Mouse (Mus musculus): ENCODE measurements around the gene Etfb. TPM values are rescaled to one million over a fixed set of nuclear protein-coding genes. Genes with fewer than 3 reads are reported as not detected.

Gene Etfb
- polyA plus RNA-seq, 1 experiment from 2014 or later: 348 TPM

DNA sequence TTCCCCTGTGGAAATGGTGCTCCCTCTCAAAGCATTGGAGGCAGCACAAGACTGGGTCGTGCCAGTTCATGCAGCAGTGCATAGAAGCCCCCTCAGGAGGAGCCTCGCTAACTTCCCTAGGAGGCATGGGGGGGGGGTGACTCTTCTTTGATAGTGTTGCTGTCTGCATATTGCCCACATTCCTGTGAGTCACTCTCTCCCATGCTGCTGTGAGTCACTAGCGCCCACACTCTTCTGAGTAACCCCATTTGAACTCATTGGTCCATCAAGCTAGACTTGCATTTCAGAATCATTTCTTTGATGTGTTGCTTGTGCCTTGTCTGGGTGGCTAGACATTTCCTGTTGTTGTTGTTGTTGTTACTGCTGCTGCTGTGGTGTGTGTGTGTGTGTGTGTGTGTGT, 37.3 kb downstream of the Etfb start:
- no peak overlapping the region for H3K27ac ChIP-seq
- H3K4me1 ChIP-seq: peaks cover 22% of the 10 kb centered on the region
- H3K9ac ChIP-seq: no peak overlapping the region
- peaks cover 26% of the 10 kb centered on the region for H3K27me3 ChIP-seq
- H3K9me3 ChIP-seq (replicated peaks): no peaks in the 10 kb centered on the region
- no peak for ATAC-seq (replicated peaks; ENCODE audit: low FRiP score)
- H3K36me3 ChIP-seq: no peaks in the 10 kb centered on the region
- no peak overlapping the region for H3K4me2 ChIP-seq
- 54% methylated on average over 3 of the region's 3 CpGs for WGBS
- no peak overlapping the region for H3K4me3 ChIP-seq (replicated peaks)

DNA sequence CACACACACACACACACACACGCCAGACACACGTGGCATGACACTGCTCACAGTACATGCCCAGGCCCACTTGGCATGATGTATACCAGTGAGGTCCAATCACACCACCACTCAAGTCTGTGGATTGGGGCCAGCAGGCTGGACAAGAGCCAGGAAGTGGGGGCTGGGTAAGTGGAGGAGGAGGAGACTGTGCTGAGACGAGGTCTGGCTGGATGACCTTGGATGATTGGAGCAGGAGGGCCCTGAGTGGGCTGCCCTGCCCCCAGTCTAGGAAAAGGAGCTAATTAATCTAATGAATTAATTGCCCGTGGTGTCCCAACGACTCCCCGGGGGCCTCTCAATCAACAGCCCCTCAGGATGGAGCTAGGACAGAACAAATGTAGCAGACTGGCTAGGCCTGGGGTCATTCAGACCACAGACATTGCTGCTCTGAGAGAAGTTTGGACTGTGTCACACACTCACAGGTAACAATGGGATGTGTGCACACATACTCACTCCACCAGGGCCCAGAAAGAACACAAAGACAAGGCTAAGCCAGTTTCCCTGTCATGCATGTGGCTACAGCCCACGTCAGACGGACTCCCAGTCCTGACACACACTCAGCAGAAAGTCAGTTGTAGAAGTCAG, 38.3 kb downstream of the Etfb start:
- Histone ChIP-seq H3K4me2 (no peak overlapping the region), H3K4me3 (replicated peaks) (no peak overlapping the region), H3K9me3 (replicated peaks) (no peaks in the 10 kb centered on the region), H3K27ac (no peak overlapping the region), H3K9ac (no peak overlapping the region), H3K27me3 (peaks cover 15% of the 10 kb centered on the region), H3K4me1 (peaks cover 14% of the 10 kb centered on the region), H3K36me3 (no peaks in the 10 kb centered on the region)
- ATAC-seq (replicated peaks; ENCODE audit: low FRiP score): peak; percentile 70
- WGBS: 34% methylated on average over 8 of the region's 8 CpGs

DNA sequence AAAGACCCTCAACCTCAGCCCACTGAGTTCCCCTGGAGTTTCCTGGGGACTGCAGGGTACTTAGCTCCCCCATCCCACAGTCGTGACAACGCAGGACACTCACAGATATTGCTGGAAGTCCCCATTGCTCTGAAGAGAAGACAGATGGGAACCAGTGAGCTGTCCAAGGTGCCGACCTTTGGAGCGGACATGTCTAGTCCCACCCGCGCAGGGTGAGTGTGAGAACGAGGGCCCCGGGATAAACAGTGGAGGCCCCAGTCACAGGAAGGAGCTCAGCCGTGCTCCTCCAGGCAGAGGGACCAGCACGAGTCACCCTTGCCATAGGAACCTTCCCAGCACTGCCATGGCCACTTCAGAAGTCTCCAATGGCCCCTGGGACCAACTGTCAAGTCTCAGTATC, 39.4 kb downstream of the Etfb start:
- peaks cover 9% of the 10 kb centered on the region for H3K27me3 ChIP-seq
- ATAC-seq (replicated peaks; ENCODE audit: low FRiP score): peak; percentile 41; the same call in 1 of the 2 replicates

DNA sequence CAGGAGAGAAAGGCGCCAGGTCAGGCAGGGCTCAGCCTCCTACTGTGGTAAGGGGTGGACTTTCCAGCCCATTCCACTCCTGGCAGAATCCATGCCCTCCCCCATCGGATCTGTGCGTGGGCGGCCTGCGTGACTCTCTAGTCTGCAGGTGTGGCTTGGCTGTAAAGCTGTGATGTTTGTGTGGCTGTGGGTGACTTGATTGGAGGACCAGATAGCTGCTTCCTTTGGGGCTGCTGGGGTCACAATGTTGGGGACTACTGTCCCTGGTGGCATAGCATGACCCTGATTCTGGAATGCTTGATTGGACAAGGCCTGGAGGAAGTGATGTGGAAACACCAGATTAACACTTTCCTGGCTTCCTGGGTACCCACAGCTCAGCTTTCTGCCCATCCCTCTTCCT, 44.8 kb downstream of the Etfb start:
- Histone ChIP-seq H3K4me2 (no peak overlapping the region), H3K4me3 (replicated peaks) (no peak overlapping the region), H3K27ac (no peak overlapping the region), H3K4me1 (peaks cover 17% of the 10 kb centered on the region), H3K9ac (no peak overlapping the region), H3K27me3 (peaks cover 31% of the 10 kb centered on the region), H3K36me3 (no peaks in the 10 kb centered on the region), H3K9me3 (replicated peaks) (no peaks in the 10 kb centered on the region)
- 19% methylated on average over 5 of the region's 5 CpGs for WGBS
- no peak for ATAC-seq (replicated peaks; ENCODE audit: low FRiP score)

More for the DNA sequence above, 39.4 kb downstream of the Etfb start:
- Histone ChIP-seq H3K9me3 (replicated peaks) (no peaks in the 10 kb centered on the region), H3K36me3 (no peaks in the 10 kb centered on the region), H3K9ac (no peak overlapping the region), H3K4me3 (replicated peaks) (no peak overlapping the region), H3K27ac (no peak overlapping the region), H3K4me1 (peaks cover 14% of the 10 kb centered on the region), H3K4me2 (no peak overlapping the region)
- WGBS: 1% methylated on average over 10 of the region's 10 CpGs

DNA sequence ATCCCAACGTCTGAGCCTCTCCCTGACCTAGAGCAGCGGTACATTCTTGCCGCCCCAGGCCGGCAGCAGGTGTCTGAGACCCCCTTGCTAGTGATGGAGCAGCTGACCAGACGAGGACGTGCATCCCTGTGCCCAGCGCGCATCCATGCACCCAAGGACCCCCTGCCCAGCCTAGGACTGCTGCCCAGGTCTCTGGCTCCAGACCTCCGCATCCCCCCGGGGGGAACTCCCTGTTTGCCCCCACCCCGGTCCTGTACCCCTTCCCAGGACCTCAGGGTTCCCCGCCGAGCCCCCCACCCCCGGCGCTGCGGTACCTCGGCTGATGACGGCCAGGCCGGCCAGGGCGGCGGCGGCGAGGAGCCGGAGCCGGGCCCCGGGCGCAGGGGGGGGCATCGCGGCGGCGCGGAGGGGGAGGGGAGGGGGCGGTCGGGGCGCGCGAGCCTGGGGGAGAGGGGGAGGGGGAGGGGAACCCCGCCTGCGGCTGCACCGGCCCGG, 45.8 kb downstream of the Etfb start, which contains the start of gene Iglon5:
TSS of gene Iglon5 (minus strand) at position 445 of the 495 bp plus-strand sequence.
- Histone ChIP-seq H3K9ac (peak within 1 kb of the TSS; percentile 48), H3K4me2 (peak within 1 kb of the TSS; percentile 81), H3K4me3 (replicated peaks) (peak within 1 kb of the TSS; percentile 47), H3K36me3 (no peaks in the 10 kb centered on the region), H3K9me3 (replicated peaks) (no peaks in the 10 kb centered on the region), H3K4me1 (peaks cover 17% of the 10 kb centered on the region), H3K27ac (no peak within 1 kb of the TSS), H3K27me3 (peaks cover 36% of the 10 kb centered on the region)
- ATAC-seq (replicated peaks; ENCODE audit: low FRiP score): peak; percentile 55
- WGBS: 5% methylated on average over 17 of the region's 41 CpGs

DNA sequence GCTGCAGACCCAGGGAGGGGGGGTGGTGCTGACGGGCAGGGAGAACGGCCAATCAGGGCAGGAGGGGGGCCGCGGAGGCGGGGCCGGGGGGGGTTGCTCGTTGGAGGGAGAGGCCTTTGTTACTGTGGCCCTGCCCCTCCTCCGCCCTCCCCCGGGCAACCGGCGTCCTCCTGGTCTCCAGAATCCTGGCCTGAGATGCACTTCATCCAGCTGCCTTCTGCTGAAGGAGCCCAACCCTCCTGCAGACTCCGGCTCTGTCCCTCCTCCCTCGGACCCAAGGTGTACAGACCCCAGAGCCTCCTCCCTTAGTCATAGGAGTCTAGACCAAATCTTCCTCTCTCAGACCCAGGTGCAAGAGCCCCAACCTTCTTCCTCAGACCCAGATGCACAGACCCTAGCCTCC, 46.3 kb downstream of the Etfb start:
- no peak overlapping the region for H3K27ac ChIP-seq
- H3K9ac ChIP-seq: peak overlapping the region; percentile 48
- no peaks in the 10 kb centered on the region for H3K9me3 ChIP-seq (replicated peaks)
- H3K4me1 ChIP-seq: peaks cover 17% of the 10 kb centered on the region
- WGBS: 2% methylated on average over 12 of the region's 13 CpGs
- ATAC-seq (replicated peaks; ENCODE audit: low FRiP score): peak; percentile 87
- peak overlapping the region; percentile 47 for H3K4me3 ChIP-seq (replicated peaks)
- H3K27me3 ChIP-seq: peaks cover 41% of the 10 kb centered on the region
- H3K36me3 ChIP-seq: no peaks in the 10 kb centered on the region
- H3K4me2 ChIP-seq: peak overlapping the region; percentile 81

DNA sequence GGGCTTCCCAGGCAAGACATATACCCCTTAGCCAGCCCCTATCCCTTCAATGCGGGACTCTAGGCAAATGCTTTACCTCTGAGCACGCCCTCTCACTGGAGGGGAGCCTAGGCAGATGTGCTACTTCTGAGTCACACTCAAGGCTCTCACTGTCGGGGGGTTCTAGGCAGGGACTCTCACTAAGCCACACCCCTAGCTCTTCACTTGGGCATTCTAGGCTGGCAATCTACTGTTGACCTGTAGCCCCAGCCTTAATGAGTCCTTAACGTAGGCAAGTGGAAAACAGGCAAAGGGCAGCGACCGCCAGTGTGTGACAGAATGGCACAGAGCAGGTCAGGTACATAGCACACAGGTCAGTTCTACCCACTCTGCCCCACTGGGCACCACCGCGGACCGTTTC, 47.0 kb downstream of the Etfb start:
- Histone ChIP-seq H3K4me3 (replicated peaks) (0 out of 2 replicates have a peak overlapping the region, but pooled peaks have one; percentile 47), H3K27ac (no peak overlapping the region), H3K4me1 (peaks cover 17% of the 10 kb centered on the region), H3K9ac (no peak overlapping the region), H3K36me3 (no peaks in the 10 kb centered on the region), H3K9me3 (replicated peaks) (no peaks in the 10 kb centered on the region), H3K27me3 (peaks cover 42% of the 10 kb centered on the region), H3K4me2 (0 out of 2 replicates have a peak overlapping the region, but pooled peaks have one; percentile 81)
- 56% methylated on average over 9 of the region's 9 CpGs for WGBS
- ATAC-seq (replicated peaks; ENCODE audit: low FRiP score): no peak

DNA sequence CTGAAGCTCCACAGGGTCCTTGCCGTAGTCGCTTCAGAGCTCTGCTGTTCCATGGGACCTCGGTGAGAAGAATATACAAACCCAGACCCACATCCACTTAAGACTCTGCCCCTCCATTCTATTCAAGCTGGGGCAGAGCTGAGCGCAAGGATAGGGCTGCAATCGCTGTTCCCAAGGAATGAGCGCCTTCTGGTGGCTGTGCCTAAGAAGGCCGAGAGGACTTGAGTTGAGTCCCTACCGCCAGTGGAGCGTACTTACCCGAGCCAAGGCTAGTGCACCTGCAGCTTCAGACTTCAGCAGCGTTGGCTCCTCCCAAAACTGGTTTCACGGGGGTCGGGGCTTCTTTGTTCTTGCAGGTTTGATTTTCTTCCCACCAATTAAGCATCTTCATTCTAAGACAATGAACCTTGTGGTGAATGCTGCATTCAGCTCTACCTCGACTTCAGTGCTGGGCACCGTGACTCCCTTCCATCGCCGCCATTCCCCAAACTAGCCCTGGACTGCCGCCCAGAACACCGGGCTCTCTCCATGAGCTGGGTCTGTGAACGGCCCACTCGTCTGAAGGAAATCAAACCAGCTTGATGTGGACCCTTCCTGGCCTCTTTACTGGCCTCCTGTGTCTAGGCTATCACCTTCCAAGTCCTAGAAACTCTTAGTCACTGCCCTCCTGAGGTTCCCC, 51.6 kb downstream of the Etfb start:
- H3K27me3 ChIP-seq: peaks cover 29% of the 10 kb centered on the region; the same call in 1 of the 2 replicates
- H3K4me2 ChIP-seq: peak overlapping the region; percentile 31; the same call in 1 of the 2 replicates
- H3K4me1 ChIP-seq: no peaks in the 10 kb centered on the region
- no peak overlapping the region for H3K4me3 ChIP-seq (replicated peaks)
- H3K9me3 ChIP-seq (replicated peaks): no peaks in the 10 kb centered on the region
- H3K9ac ChIP-seq: no peak overlapping the region
- ATAC-seq (replicated peaks; ENCODE audit: low FRiP score): peak; percentile 63; the same call in 1 of the 2 replicates
- WGBS: 11% methylated on average over 21 of the region's 21 CpGs
- no peaks in the 10 kb centered on the region for H3K36me3 ChIP-seq
- no peak overlapping the region for H3K27ac ChIP-seq

Small RNA genes lying within 50 kb of the gene (microRNA-seq; reads per million reads assigned to microRNA genes)
- 0.44 reads per million for gene Mir7051

Other genes starting within 250 kb of the Etfb start
- gene Zfp715, start 130.8 kb upstream of the Etfb start, polyA plus RNA-seq (2015; fragmentation: Nextera tagmentation; extraction: Ambion mirVana): 13.1 and 14.1 TPM in 2 replicates
- 0.10 and 0.18 TPM in 2 replicates for gene Siglecf, start 92.7 kb upstream of the Etfb start, polyA plus RNA-seq (2015; fragmentation: Nextera tagmentation; extraction: Ambion mirVana)
- 1.8 and 2.0 TPM in 2 replicates for gene Siglecg, start 35.9 kb upstream of the Etfb start, polyA plus RNA-seq (2015; fragmentation: Nextera tagmentation; extraction: Ambion mirVana)
- gene Lim2, start 16.4 kb upstream of the Etfb start, polyA plus RNA-seq (2015; fragmentation: Nextera tagmentation; extraction: Ambion mirVana): not detected in 2 replicates
- 0.32 TPM in 1 of 2 replicates, not detected in the other for gene Nkg7, start 7.0 kb upstream of the Etfb start, polyA plus RNA-seq (2015; fragmentation: Nextera tagmentation; extraction: Ambion mirVana)
- not detected in 2 replicates for gene Cldnd2, start 3.3 kb upstream of the Etfb start, polyA plus RNA-seq (2015; fragmentation: Nextera tagmentation; extraction: Ambion mirVana)
- gene Gm45233, start within 50 bp of the Etfb start, polyA plus RNA-seq (2015; fragmentation: Nextera tagmentation; extraction: Ambion mirVana): 0.35 and 0.66 TPM in 2 replicates
- 4.6 and 5.4 TPM in 2 replicates for gene Vsig10l, start 19.1 kb downstream of the Etfb start, polyA plus RNA-seq (2015; fragmentation: Nextera tagmentation; extraction: Ambion mirVana)
- gene Iglon5, start 46.0 kb downstream of the Etfb start, polyA plus RNA-seq (2015; fragmentation: Nextera tagmentation; extraction: Ambion mirVana): 0.40 and 0.45 TPM in 2 replicates
- gene 4931406B18Rik, start 61.9 kb downstream of the Etfb start, polyA plus RNA-seq (2015; fragmentation: Nextera tagmentation; extraction: Ambion mirVana): not detected in 2 replicates
- 0.75 and 1.1 TPM in 2 replicates for gene Cd33, start 100.3 kb downstream of the Etfb start, polyA plus RNA-seq (2015; fragmentation: Nextera tagmentation; extraction: Ambion mirVana)
- gene Zfp658, start 118.2 kb downstream of the Etfb start, polyA plus RNA-seq (2015; fragmentation: Nextera tagmentation; extraction: Ambion mirVana): 3.7 TPM in 2 replicates
- gene Zfp719, start 135.5 kb downstream of the Etfb start, polyA plus RNA-seq (2015; fragmentation: Nextera tagmentation; extraction: Ambion mirVana): 12.4 and 12.6 TPM in 2 replicates
- gene Zfp819, start 163.1 kb downstream of the Etfb start, polyA plus RNA-seq (2015; fragmentation: Nextera tagmentation; extraction: Ambion mirVana): 0.21 TPM in 1 of 2 replicates, not detected in the other
- not detected in 2 replicates for gene Ceacam18, start 190.6 kb downstream of the Etfb start, polyA plus RNA-seq (2015; fragmentation: Nextera tagmentation; extraction: Ambion mirVana)
- 0.66 and 0.77 TPM in 2 replicates for gene Siglece, start 216.1 kb downstream of the Etfb start, polyA plus RNA-seq (2015; fragmentation: Nextera tagmentation; extraction: Ambion mirVana)
- gene Ctu1, start 227.9 kb downstream of the Etfb start, polyA plus RNA-seq (2015; fragmentation: Nextera tagmentation; extraction: Ambion mirVana): 15.3 and 16.8 TPM in 2 replicates
- gene Klk14, start 246.3 kb downstream of the Etfb start, polyA plus RNA-seq (2015; fragmentation: Nextera tagmentation; extraction: Ambion mirVana): not detected in 2 replicates

Measured in kidney, embryonic 15.5 days (tissue).